ENCODE assay signal across 15 mouse cellular contexts in genomic region chr5:21844676-21845075, GRCm38 (mm10). TPM values are rescaled to one million over a fixed set of nuclear protein-coding genes. Genes with fewer than 3 reads are reported as not detected.
DNase-seq lines count a peak whose midpoint lies in the region; ATAC-seq and TF ChIP-seq lines count a peak whose summit lies in the region.
"Had no signal": no experiment of that assay in that cellular context is flagged by ENCODE, and none has a peak within 500 bp of the region (broad histone marks: within the 10 kb centered on the region; RNA-seq: fewer than 3 reads in every experiment).

No protein-coding gene starts in this region.

- H3K27ac ChIP-seq in heart, postnatal 0 days (ENCODE audit: low read depth), result no peak overlapping the region
- no peak overlapping the region for H3K27ac ChIP-seq in lung, embryonic 14.5 days (ENCODE audit: low read depth)
- no peak overlapping the region for H3K27ac ChIP-seq in small intestine, adult 2 months (ENCODE audit: insufficient read depth, low read depth, low read length)
- H3K27ac ChIP-seq: heart, embryonic 15.5 days; intestine, embryonic 15.5 days; limb, embryonic 10.5 days had no signal

- no peak overlapping the region for H3K4me2 ChIP-seq in heart, postnatal 0 days (ENCODE audit: low read depth, low read length)
- H3K4me2 ChIP-seq in lung, embryonic 14.5 days, result no peak overlapping the region
- H3K4me2 ChIP-seq: heart, embryonic 15.5 days; intestine, embryonic 15.5 days had no signal

- H3K9ac ChIP-seq in heart, postnatal 0 days (replicated peaks; ENCODE audit: low read depth, low read length), result no peak overlapping the region
- H3K9ac ChIP-seq in lung, embryonic 14.5 days, result no peak overlapping the region
- H3K9ac ChIP-seq: heart, embryonic 15.5 days; intestine, embryonic 15.5 days had no signal

- no peak for TF ChIP-seq POLR2A in small intestine, adult 2 months (IDR thresholded peaks at IDR 0.05; ENCODE audit: low read depth, low read length)

- H3K4me1 ChIP-seq in heart, postnatal 0 days (ENCODE audit: control insufficient read depth, insufficient read depth), result no peaks in the 10 kb centered on the region
- no peaks in the 10 kb centered on the region for H3K4me1 ChIP-seq in lung, embryonic 14.5 days (ENCODE audit: insufficient read depth)
- no peaks in the 10 kb centered on the region for H3K4me1 ChIP-seq in small intestine, adult 2 months (ENCODE audit: control insufficient read depth, insufficient read depth, insufficient read length, low read length)
- H3K4me1 ChIP-seq: heart, embryonic 15.5 days; intestine, embryonic 15.5 days; limb, embryonic 10.5 days had no signal

- TF ChIP-seq EP300 in heart, postnatal 0 days (IDR thresholded peaks at IDR 0.05; ENCODE audit: low read depth), result no peak

- WGBS in heart, postnatal 0 days, result 60% methylated on average over 4 of the region's 4 CpGs
- WGBS in lung, embryonic 14.5 days, result 65% methylated on average over 4 of the region's 4 CpGs
- 63% methylated on average over 4 of the region's 4 CpGs for WGBS in small intestine, adult 2 months

- no peaks in the 10 kb centered on the region for H3K9me3 ChIP-seq in heart, postnatal 0 days (replicated peaks; ENCODE audit: control insufficient read depth, low read length)
- no peaks in the 10 kb centered on the region for H3K9me3 ChIP-seq in lung, embryonic 14.5 days (ENCODE audit: low read depth, low read length)
- H3K9me3 ChIP-seq: G1E; heart, embryonic 15.5 days; intestine, embryonic 15.5 days; limb, embryonic 10.5 days had no signal

- H3K4me3 ChIP-seq in heart, postnatal 0 days (ENCODE audit: low read depth, low read length), result no peak overlapping the region
- H3K4me3 ChIP-seq in lung, embryonic 14.5 days (ENCODE audit: low read depth, low read length), result no peak overlapping the region
- H3K4me3 ChIP-seq in small intestine, adult 2 months (ENCODE audit: low read depth, low read length), result no peak overlapping the region
- H3K4me3 ChIP-seq: heart, embryonic 15.5 days; intestine, embryonic 15.5 days; limb, embryonic 10.5 days had no signal

- DNase-seq in heart, postnatal 0 days (ENCODE audit: low spot score), result no peak
- DNase-seq in heart, adult 9 months (ENCODE audit: low spot score in 2 of 2), result no peak
- DNase-seq in lung, embryonic 14.5 days, result peak; percentile 19
- DNase-seq in lung, adult 18-20 months, result no peak
- DNase-seq in MEL-GATA-1-ER (ENCODE audit: extremely low read depth, low read depth), result peak; percentile 21
- DNase-seq: embryo, embryonic 11 days; lung, postnatal 36 days had no signal

- no peak for ATAC-seq in heart, postnatal 0 days (ENCODE audit: insufficient read depth, low read depth)
- ATAC-seq in lung, embryonic 14.5 days (ENCODE audit: insufficient read depth), result no peak
- ATAC-seq in erythroblast, adult 5-6 weeks (replicated peaks; ENCODE audit: low FRiP score, poor library complexity, severe bottlenecking), result no peak
- ATAC-seq: intestine, embryonic 15.5 days had no signal

- H3K36me3 ChIP-seq in heart, postnatal 0 days (replicated peaks; ENCODE audit: control insufficient read depth, insufficient read depth, low read length), result no peaks in the 10 kb centered on the region
- no peaks in the 10 kb centered on the region for H3K36me3 ChIP-seq in lung, embryonic 14.5 days (ENCODE audit: insufficient read depth)
- H3K36me3 ChIP-seq in small intestine, adult 2 months (ENCODE audit: control insufficient read depth, insufficient read depth, low read length), result no peaks in the 10 kb centered on the region
- H3K36me3 ChIP-seq: G1E; heart, embryonic 15.5 days; intestine, embryonic 15.5 days; limb, embryonic 10.5 days had no signal

- no peaks in the 10 kb centered on the region for H3K27me3 ChIP-seq in heart, postnatal 0 days (ENCODE audit: control insufficient read depth, insufficient read depth, low read length)
- H3K27me3 ChIP-seq in lung, embryonic 14.5 days (ENCODE audit: insufficient read depth, low read length), result no peaks in the 10 kb centered on the region
- no peaks in the 10 kb centered on the region for H3K27me3 ChIP-seq in small intestine, adult 2 months (ENCODE audit: control insufficient read depth, insufficient read depth, low read length)
- H3K27me3 ChIP-seq: heart, embryonic 15.5 days; intestine, embryonic 15.5 days had no signal

- TF ChIP-seq CTCF in heart, postnatal 0 days (IDR thresholded peaks at IDR 0.05; ENCODE audit: low read depth), result 0 out of 2 replicates have a peak, but pooled peaks have one; percentile 2
- TF ChIP-seq CTCF in lung, embryonic 14.5 days (IDR thresholded peaks at IDR 0.05; ENCODE audit: low read depth), result peak; percentile 45
- TF ChIP-seq CTCF in small intestine, adult 2 months (IDR thresholded peaks at IDR 0.05; ENCODE audit: extremely low read depth, insufficient read length, insufficient replicate concordance, low read depth, low read length), result 0 out of 2 replicates have a peak, but pooled peaks have one; percentile 28

RNA-seq across cellular contexts. Expression of gene Slc26a5, which starts 20.7 kb away (rescaled TPM):
- total RNA-seq in heart, postnatal 0 days (2014; rRNA removed; ENCODE audit: low replicate concordance), result not detected in 2 replicates
- not detected in 2 replicates for polyA plus RNA-seq in heart, postnatal 0 days (2015; fragmentation: Nextera tagmentation; extraction: Ambion mirVana)
- polyA plus RNA-seq in lung, embryonic 14.5 days (2014; fragmentation: Nextera tagmentation; extraction: Ambion mirVana), result 0.12 and 0.30 TPM in 2 replicates
- polyA plus RNA-seq in small intestine, adult 2 months (2012; rRNA removed), result not detected in 2 replicates
- total RNA-seq in erythroblast, adult 5-6 weeks (2015; ENCODE audit: low replicate concordance), result not detected in 2 replicates
- not detected in 2 replicates for total RNA-seq in erythroblast, adult 5-6 weeks (2017; ENCODE audit: low replicate concordance)
- total RNA-seq: G1E; gastrocnemius, adult 8-10 months; neutrophil, adult 5-6 weeks had no signal
- polyA plus RNA-seq: G1E; heart, embryonic 15.5 days; intestine, embryonic 15.5 days had no signal

RNA-seq across cellular contexts. Expression of gene Psmc2, which starts 59.6 kb away (rescaled TPM):
- 26.2 and 32.7 TPM in 2 replicates for total RNA-seq in heart, postnatal 0 days (2014; rRNA removed; ENCODE audit: low replicate concordance)
- 151 and 152 TPM in 2 replicates for polyA plus RNA-seq in heart, postnatal 0 days (2015; fragmentation: Nextera tagmentation; extraction: Ambion mirVana)
- 188 and 190 TPM in 2 replicates for polyA plus RNA-seq in lung, embryonic 14.5 days (2014; fragmentation: Nextera tagmentation; extraction: Ambion mirVana)
- polyA plus RNA-seq in small intestine, adult 2 months (2012; rRNA removed), result 4.4 and 8.7 TPM in 2 replicates
- total RNA-seq in erythroblast, adult 5-6 weeks (2015; ENCODE audit: low replicate concordance), result 38.2 and 38.4 TPM in 2 replicates
- 35.4 and 40.5 TPM in 2 replicates for total RNA-seq in erythroblast, adult 5-6 weeks (2017; ENCODE audit: low replicate concordance)

RNA-seq across cellular contexts. Expression of gene Dnajc2, which starts 59.6 kb away (rescaled TPM):
- 7.9 and 11.3 TPM in 2 replicates for total RNA-seq in heart, postnatal 0 days (2014; rRNA removed; ENCODE audit: low replicate concordance)
- polyA plus RNA-seq in heart, postnatal 0 days (2015; fragmentation: Nextera tagmentation; extraction: Ambion mirVana), result 36.7 and 37.5 TPM in 2 replicates
- polyA plus RNA-seq in lung, embryonic 14.5 days (2014; fragmentation: Nextera tagmentation; extraction: Ambion mirVana), result 76.9 and 77.4 TPM in 2 replicates
- 3.2 and 9.2 TPM in 2 replicates for polyA plus RNA-seq in small intestine, adult 2 months (2012; rRNA removed)
- 24.2 and 26.3 TPM in 2 replicates for total RNA-seq in erythroblast, adult 5-6 weeks (2015; ENCODE audit: low replicate concordance)
- 33.3 and 36.5 TPM in 2 replicates for total RNA-seq in erythroblast, adult 5-6 weeks (2017; ENCODE audit: low replicate concordance)

Comparison
In these comparisons a context has a peak if more than half of its experiments do, and no peak if none do; other contexts are left out.
1. DNase-seq: peak in lung, embryonic 14.5 days (single experiment) and MEL-GATA-1-ER (single experiment); none in heart, postnatal 0 days (single experiment), heart, adult 9 months (0 of 2) and lung, adult 18-20 months (0 of 2).
2. RNA of gene Psmc2, which starts 59.6 kb away (polyA plus RNA-seq): 188 to 190 TPM in lung, embryonic 14.5 days and 151 to 152 TPM in heart, postnatal 0 days; 4.4 to 8.7 TPM in small intestine, adult 2 months; every median in the first group is over 10 times any median in the second.
3. Peak in every context shown above with its lines, with median percentiles within 50 percentile points of each other: CTCF ChIP-seq.